ENCODE assay signal across 10 mouse cellular contexts in the genomic region with DNA sequence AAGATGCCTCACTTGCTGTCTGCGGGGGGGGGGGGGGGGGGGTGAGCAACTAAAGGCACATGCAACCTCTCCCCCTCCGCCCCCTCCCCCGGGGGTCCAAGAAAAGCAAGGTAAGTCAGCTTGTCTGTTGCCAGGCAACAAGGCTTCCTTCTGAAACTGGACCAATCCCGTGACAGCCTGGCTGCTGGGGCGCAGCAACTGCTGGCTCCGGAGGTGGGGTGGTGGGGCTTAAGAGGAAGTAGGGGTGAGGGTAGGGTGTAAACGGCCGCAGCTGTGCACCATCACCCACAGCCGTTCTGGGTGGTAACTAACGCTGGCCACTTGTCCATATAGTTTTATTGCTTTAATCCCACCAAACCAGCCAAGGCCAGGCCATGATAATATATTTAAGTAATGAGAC.
DNase-seq lines count a peak whose midpoint lies in the region; ATAC-seq lines count a peak whose summit lies in the region.
"Had no signal": no experiment of that assay in that cellular context is flagged by ENCODE, and none has a peak within 500 bp of the region (broad histone marks: within the 10 kb centered on the region; RNA-seq: fewer than 3 reads in every experiment).

No protein-coding gene starts in this region.

- H3K9ac ChIP-seq in hindbrain, embryonic 14.5 days = no peak overlapping the region
- H3K9ac ChIP-seq in midbrain, embryonic 16.5 days (ENCODE audit: low read depth, low read length) = peak overlapping the region; percentile 45; the same call in 1 of the 2 replicates

- ATAC-seq in hindbrain, embryonic 14.5 days (ENCODE audit: low FRiP score) = peak; percentile 57; the same call in 1 of the 2 replicates
- peak; percentile 92 for ATAC-seq in midbrain, embryonic 16.5 days

- peak overlapping the region; percentile 44 for H3K4me2 ChIP-seq in hindbrain, embryonic 14.5 days (replicated peaks)
- H3K4me2 ChIP-seq in midbrain, embryonic 16.5 days (ENCODE audit: low read length) = peak overlapping the region; percentile 43

- H3K4me3 ChIP-seq in hindbrain, embryonic 14.5 days (replicated peaks; ENCODE audit: low read length) = no peak overlapping the region
- H3K4me3 ChIP-seq in midbrain, embryonic 16.5 days (ENCODE audit: low read depth, low read length) = peak overlapping the region; percentile 7

- no peaks in the 10 kb centered on the region for H3K9me3 ChIP-seq in hindbrain, embryonic 14.5 days (ENCODE audit: control insufficient read depth, low read length)
- no peaks in the 10 kb centered on the region for H3K9me3 ChIP-seq in midbrain, embryonic 16.5 days (replicated peaks; ENCODE audit: control insufficient read depth, low read length, poor library complexity, severe bottlenecking)

- WGBS in hindbrain, embryonic 14.5 days = 2% methylated on average over 10 of the region's 10 CpGs
- WGBS in midbrain, embryonic 16.5 days = 2% methylated on average over 9 of the region's 10 CpGs

- peak; percentile 17 to 19 for DNase-seq in spleen, postnatal 36 days (ENCODE audit: low spot score in 2 of 2)
- no peak for DNase-seq in spleen, adult 18-20 months
- DNase-seq in hindbrain, embryonic 14.5 days (ENCODE audit: low spot score) = peak; percentile 61
- peak; percentile 57 for DNase-seq in thymus, postnatal 25 days
- no peak for DNase-seq in gastrocnemius, postnatal 25 days
- DNase-seq in cerebellum, adult 11-12 months = no peak
- no peak for DNase-seq in cerebellum, adult 11 months

- no peaks in the 10 kb centered on the region for H3K27me3 ChIP-seq in hindbrain, embryonic 14.5 days (ENCODE audit: control insufficient read depth, insufficient read depth, low read length)
- no peaks in the 10 kb centered on the region for H3K27me3 ChIP-seq in midbrain, embryonic 16.5 days (ENCODE audit: control insufficient read depth, insufficient read depth, low read depth, low read length)

- H3K36me3 ChIP-seq in hindbrain, embryonic 14.5 days (replicated peaks; ENCODE audit: control insufficient read depth, insufficient read depth) = no peaks in the 10 kb centered on the region
- no peaks in the 10 kb centered on the region for H3K36me3 ChIP-seq in midbrain, embryonic 16.5 days (ENCODE audit: control insufficient read depth, insufficient read depth, low read length)
- H3K36me3 ChIP-seq: G1E had no signal

- H3K27ac ChIP-seq in hindbrain, embryonic 14.5 days = no peak overlapping the region
- peak overlapping the region; percentile 69 for H3K27ac ChIP-seq in midbrain, embryonic 16.5 days (ENCODE audit: low read length)
- H3K27ac ChIP-seq: macrophage had no signal

- peaks cover 7% of the 10 kb centered on the region for H3K4me1 ChIP-seq in hindbrain, embryonic 14.5 days (replicated peaks; ENCODE audit: control insufficient read depth, insufficient read depth, low read length)
- H3K4me1 ChIP-seq in midbrain, embryonic 16.5 days (ENCODE audit: control insufficient read depth, insufficient read depth, low read length) = peaks cover 18% of the 10 kb centered on the region

Comparison
In these comparisons a context has a peak if more than half of its experiments do, and no peak if none do; other contexts are left out.
1. DNase-seq: peak in spleen, postnatal 36 days (2 of 2), hindbrain, embryonic 14.5 days (single experiment) and thymus, postnatal 25 days (single experiment); none in spleen, adult 18-20 months (0 of 2), gastrocnemius, postnatal 25 days (single experiment), cerebellum, adult 11-12 months (single experiment) and cerebellum, adult 11 months (single experiment).